Mouse (Mus musculus): ENCODE data around the gene C2cd3. TPM values are rescaled to one million over a fixed set of nuclear protein-coding genes. Genes with fewer than 3 reads are reported as not detected.

C2cd3 gene
- polyA plus RNA-seq (2015; fragmentation: Nextera tagmentation; extraction: Ambion mirVana) = 12.8 and 13.1 TPM in 2 replicates

DNA sequence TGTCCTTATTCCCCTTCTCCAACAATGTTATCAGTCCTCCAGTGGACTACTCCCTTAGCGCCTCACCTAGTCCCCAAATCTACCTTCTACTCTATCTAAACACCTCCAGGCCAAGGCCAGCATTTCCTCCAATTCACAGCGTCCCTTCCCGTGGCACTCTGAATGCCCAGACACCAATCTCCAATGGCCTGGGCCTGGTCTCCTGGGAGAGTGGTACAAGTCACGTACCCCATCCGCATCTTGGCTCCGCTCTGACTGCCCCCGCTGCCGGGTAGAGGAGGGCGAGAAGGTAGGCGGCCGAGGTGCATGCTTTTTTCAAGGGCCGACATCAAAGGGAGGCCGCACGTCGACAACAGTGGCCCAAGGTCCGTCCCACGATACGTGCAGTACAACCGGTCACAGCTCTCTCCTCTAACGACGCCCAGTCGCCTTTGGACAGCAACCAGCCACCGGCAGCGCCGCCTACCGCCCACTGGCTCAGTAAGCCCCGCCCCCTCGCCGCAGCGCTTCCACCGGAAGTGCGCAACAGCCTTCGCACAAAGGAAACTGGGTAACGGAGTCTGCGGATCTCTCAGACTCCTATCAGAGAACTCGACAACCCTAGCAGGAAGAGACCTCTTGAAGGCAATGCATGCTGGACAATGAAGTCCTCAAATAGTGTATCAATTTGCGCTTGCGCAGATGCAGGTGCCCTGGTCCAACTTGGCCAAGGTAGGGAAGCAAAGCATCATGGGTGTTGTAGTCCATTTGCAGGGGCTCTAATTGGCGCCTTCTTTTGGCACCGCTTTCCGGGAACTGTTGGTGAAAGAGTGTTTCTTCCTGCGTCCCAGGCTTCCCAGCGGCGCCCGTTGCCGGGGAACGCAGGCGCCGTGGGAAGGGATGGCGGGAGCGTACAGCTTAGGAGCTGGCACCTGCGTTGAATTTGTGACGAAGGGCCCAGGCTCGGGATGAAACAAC, at the start of gene C2cd3, which contains the start of gene Ppme1:
Gene C2cd3, plus strand, starts transcription at position 739 of the 957 bp plus-strand sequence.
Gene Ppme1, minus strand, starts transcription at position 813 of the 957 bp plus-strand sequence.
- H3K4me1 ChIP-seq = peaks cover 27% of the 10 kb centered on the region
- peaks cover 21% of the 10 kb centered on the region for H3K36me3 ChIP-seq
- peak within 1 kb of the TSS; percentile 78 for H3K4me2 ChIP-seq
- peak within 1 kb of the TSS; percentile 91 for H3K9ac ChIP-seq
- H3K27me3 ChIP-seq (replicated peaks) = no peaks in the 10 kb centered on the region
- no peaks in the 10 kb centered on the region for H3K9me3 ChIP-seq
- under 1% methylated on average over 54 of the region's 54 CpGs for WGBS
- peak within 1 kb of the TSS; percentile 94 for H3K27ac ChIP-seq (replicated peaks)
- ATAC-seq (ENCODE audit: extremely low read depth, insufficient number of reproducible peaks, low FRiP score, low TSS enrichment) = peak; percentile 96
- H3K4me3 ChIP-seq = peak within 1 kb of the TSS; percentile 77

DNA sequence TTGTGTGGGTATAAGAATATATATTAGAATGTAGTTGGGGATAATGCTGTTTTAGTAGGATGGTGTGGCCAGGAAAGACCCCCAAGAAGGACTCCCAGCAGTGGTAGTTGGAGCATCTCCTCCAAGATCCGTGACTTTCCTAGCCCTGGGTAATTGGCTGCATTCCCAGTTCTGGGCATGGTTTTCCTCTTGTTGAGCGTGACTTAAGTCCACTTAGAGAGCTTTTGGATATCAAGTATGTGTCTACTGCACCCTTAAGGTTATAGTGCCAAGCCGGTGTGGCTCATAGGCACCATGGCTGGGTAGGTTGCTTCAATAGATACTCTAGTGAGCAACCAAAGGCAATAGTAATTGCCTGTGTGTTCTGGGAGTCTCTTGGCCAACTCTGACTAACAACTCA, 48.3 kb upstream of the C2cd3 start:
- Histone ChIP-seq H3K4me1 (no peaks in the 10 kb centered on the region), H3K27ac (replicated peaks) (no peak overlapping the region), H3K27me3 (replicated peaks) (no peaks in the 10 kb centered on the region), H3K36me3 (peaks cover 58% of the 10 kb centered on the region), H3K9ac (no peak overlapping the region), H3K4me3 (no peak overlapping the region), H3K9me3 (no peaks in the 10 kb centered on the region), H3K4me2 (no peak overlapping the region)
- no peak for ATAC-seq (ENCODE audit: extremely low read depth, insufficient number of reproducible peaks, low FRiP score, low TSS enrichment)
- WGBS = 45% methylated on average over 3 of the region's 3 CpGs

DNA sequence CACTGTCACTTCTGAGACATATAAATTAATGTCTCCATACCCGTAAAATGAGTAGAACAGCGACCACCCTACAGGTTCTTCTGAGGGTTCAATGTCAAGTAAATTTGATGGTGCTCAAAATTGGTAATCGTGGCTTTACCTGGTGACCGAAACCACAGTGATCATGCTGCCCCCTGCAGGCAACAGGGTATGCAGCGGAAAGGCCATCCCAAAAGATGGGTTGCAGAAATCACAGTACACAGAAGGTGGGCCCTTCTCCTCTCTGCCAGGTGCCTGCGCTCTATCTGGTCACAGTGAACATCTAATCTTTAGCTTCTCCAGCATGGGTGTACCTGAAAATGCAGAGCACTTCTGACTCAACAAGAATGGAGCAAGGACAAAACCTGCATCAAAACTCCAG, 46.6 kb upstream of the C2cd3 start:
- Histone ChIP-seq H3K27me3 (replicated peaks) (no peaks in the 10 kb centered on the region), H3K36me3 (peaks cover 56% of the 10 kb centered on the region), H3K4me1 (no peaks in the 10 kb centered on the region), H3K4me3 (no peak overlapping the region), H3K9me3 (no peaks in the 10 kb centered on the region), H3K9ac (no peak overlapping the region), H3K27ac (replicated peaks) (no peak overlapping the region), H3K4me2 (no peak overlapping the region)
- no peak for ATAC-seq (ENCODE audit: extremely low read depth, insufficient number of reproducible peaks, low FRiP score, low TSS enrichment)
- 63% methylated on average over 6 of the region's 6 CpGs for WGBS

DNA sequence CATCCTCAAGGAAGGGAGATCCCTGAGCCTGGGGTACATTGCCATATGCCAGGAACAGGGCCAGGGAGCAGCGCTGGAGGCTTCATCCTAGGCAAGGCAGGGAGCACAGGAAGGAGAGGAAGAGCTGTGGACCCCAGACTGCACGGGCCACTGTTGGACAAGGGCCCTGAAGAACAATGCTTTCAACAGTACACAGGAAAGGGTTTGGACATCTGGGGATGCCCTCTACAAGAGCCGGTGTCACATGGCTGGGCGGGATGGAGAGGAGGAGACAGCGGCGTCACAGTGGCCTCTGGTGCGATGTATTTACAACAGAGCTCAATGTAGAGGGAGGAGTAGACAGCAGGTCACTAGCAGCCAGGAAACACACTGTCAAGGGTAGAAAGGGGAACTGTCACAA, 44.5 kb upstream of the C2cd3 start:
- Histone ChIP-seq H3K27ac (replicated peaks) (no peak overlapping the region), H3K4me3 (no peak overlapping the region), H3K9me3 (no peaks in the 10 kb centered on the region), H3K4me1 (no peaks in the 10 kb centered on the region), H3K36me3 (peaks cover 73% of the 10 kb centered on the region), H3K4me2 (no peak overlapping the region), H3K27me3 (replicated peaks) (no peaks in the 10 kb centered on the region), H3K9ac (no peak overlapping the region)
- no peak for ATAC-seq (ENCODE audit: extremely low read depth, insufficient number of reproducible peaks, low FRiP score, low TSS enrichment)
- 77% methylated on average over 7 of the region's 7 CpGs for WGBS

DNA sequence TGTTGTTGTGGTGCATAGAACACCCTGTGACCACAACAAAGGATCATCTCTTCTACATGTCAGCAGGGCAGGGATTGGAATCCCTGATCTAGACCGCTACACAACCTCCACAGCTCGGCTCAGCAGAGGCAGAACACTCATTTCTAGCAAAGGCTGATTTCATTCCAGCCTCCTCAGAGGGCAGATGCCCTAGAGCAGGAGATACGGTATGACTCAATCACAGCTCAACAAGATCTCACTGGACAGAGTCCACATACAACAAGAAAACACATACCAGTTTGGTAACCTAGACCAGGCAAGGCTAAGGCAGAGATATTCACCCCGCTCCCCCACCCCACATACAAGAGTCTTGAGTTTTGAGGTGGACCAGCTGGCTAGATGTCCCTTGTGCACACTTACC, 43.4 kb upstream of the C2cd3 start:
- no peak for ATAC-seq (ENCODE audit: extremely low read depth, insufficient number of reproducible peaks, low FRiP score, low TSS enrichment)
- WGBS = 74% methylated on average over 4 of the region's 4 CpGs

DNA sequence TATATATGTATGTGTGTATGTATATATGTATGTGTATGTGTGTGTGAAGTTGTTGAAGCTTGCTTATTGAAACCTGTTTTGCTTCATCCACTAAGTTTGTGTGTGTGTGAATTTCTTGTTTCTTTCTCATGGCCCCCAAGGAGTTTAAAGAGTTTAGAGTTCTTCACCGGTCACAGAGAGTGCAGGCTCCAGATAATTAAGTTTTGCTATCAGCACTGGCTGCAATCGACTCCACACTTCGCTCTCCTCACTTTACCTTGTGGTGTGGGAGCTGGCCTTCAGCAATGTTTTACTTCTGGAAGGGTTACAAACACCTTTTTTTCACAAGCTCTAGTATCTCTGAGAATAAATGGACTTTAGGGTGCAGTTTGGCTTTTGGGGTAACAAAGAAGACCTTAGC, 40.8 kb upstream of the C2cd3 start:
- Histone ChIP-seq H3K9me3 (no peaks in the 10 kb centered on the region), H3K9ac (no peak overlapping the region), H3K4me1 (no peaks in the 10 kb centered on the region), H3K36me3 (peaks cover 95% of the 10 kb centered on the region), H3K4me3 (no peak overlapping the region), H3K27ac (replicated peaks) (no peak overlapping the region), H3K27me3 (replicated peaks) (no peaks in the 10 kb centered on the region), H3K4me2 (no peak overlapping the region)
- WGBS = 81% methylated on average over 3 of the region's 3 CpGs
- no peak for ATAC-seq (ENCODE audit: extremely low read depth, insufficient number of reproducible peaks, low FRiP score, low TSS enrichment)

More for the DNA sequence above, 43.4 kb upstream of the C2cd3 start:
- Histone ChIP-seq H3K36me3 (peaks cover 84% of the 10 kb centered on the region), H3K9me3 (no peaks in the 10 kb centered on the region), H3K27me3 (replicated peaks) (no peaks in the 10 kb centered on the region), H3K27ac (replicated peaks) (no peak overlapping the region), H3K4me1 (no peaks in the 10 kb centered on the region), H3K4me3 (no peak overlapping the region), H3K9ac (no peak overlapping the region), H3K4me2 (no peak overlapping the region)

DNA sequence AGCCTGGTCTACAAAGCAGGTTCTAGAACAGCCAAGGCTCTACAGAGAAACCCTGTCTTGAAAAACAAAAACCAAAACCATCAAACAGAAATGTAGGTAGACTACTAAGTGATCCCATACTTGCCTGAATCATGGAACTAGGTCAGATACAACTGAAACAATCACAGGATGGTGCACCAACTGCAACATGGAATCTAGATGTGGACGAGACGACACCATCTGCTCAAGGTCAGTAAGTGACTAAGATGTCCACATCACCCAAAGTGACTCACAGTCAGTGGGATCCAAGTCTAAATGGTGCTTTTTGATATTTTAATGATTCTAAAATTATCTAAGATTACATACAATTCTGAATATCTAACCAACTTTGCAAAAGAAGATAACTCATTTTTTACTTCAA, 36.1 kb upstream of the C2cd3 start:
- Histone ChIP-seq H3K36me3 (peaks cover 94% of the 10 kb centered on the region), H3K27ac (replicated peaks) (no peak overlapping the region), H3K27me3 (replicated peaks) (no peaks in the 10 kb centered on the region), H3K9ac (no peak overlapping the region), H3K4me2 (no peak overlapping the region), H3K4me3 (no peak overlapping the region), H3K4me1 (no peaks in the 10 kb centered on the region), H3K9me3 (no peaks in the 10 kb centered on the region)
- ATAC-seq (ENCODE audit: extremely low read depth, insufficient number of reproducible peaks, low FRiP score, low TSS enrichment) = no peak
- WGBS = 91% methylated on average over 2 of the region's 2 CpGs

DNA sequence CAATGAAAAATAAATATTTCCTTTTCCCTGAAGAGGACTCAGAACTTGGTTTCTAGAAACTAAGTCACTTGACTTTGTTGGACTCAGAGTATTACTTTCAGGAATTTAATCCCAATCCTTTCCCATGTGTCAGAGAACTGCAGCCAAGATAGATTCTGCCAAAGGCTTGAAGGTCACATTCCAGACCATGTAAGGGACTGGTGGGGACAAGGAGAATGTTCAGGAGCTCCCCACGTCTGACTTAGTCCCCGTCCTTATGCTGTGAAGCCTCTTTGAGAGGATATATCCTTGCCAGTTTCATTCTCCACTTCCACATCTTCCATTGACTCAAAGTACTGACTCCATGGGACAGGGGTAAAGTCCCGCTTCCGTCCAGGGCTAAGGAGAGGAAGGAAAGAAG, 17.0 kb upstream of the C2cd3 start:
- Histone ChIP-seq H3K4me1 (peaks cover 22% of the 10 kb centered on the region), H3K9me3 (no peaks in the 10 kb centered on the region), H3K27me3 (replicated peaks) (no peaks in the 10 kb centered on the region), H3K4me3 (no peak overlapping the region), H3K27ac (replicated peaks) (peak overlapping the region; percentile 71), H3K4me2 (no peak overlapping the region), H3K36me3 (peaks cover 26% of the 10 kb centered on the region), H3K9ac (no peak overlapping the region)
- no peak for ATAC-seq (ENCODE audit: extremely low read depth, insufficient number of reproducible peaks, low FRiP score, low TSS enrichment)
- WGBS = 58% methylated on average over 4 of the region's 4 CpGs

DNA sequence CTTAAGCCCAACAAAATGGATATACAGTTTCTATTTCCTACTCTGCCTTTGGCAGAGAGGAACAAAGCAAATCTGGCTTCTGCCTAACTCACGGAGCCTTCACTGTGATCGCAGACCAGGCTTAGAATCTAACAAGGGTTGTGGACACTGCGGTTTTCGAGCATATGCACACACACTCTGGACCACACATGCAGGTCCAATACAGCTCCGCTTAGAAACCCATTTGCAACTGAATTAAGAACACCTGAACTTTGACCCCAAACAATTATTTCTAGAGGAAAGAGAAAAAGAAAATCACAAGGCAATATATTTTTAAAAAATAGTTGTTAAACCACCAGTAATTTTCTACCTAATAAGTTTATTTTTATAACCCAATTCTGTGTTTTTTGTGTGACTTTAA, 15.7 kb upstream of the C2cd3 start:
- H3K27ac ChIP-seq (replicated peaks) = no peak overlapping the region
- H3K9me3 ChIP-seq = no peaks in the 10 kb centered on the region
- no peak for ATAC-seq (ENCODE audit: extremely low read depth, insufficient number of reproducible peaks, low FRiP score, low TSS enrichment)
- H3K4me2 ChIP-seq = no peak overlapping the region
- no peak overlapping the region for H3K4me3 ChIP-seq
- H3K9ac ChIP-seq = no peak overlapping the region
- H3K36me3 ChIP-seq = peaks cover 17% of the 10 kb centered on the region
- WGBS = 87% methylated on average over 5 of the region's 5 CpGs
- peaks cover 22% of the 10 kb centered on the region for H3K4me1 ChIP-seq
- H3K27me3 ChIP-seq (replicated peaks) = no peaks in the 10 kb centered on the region

DNA sequence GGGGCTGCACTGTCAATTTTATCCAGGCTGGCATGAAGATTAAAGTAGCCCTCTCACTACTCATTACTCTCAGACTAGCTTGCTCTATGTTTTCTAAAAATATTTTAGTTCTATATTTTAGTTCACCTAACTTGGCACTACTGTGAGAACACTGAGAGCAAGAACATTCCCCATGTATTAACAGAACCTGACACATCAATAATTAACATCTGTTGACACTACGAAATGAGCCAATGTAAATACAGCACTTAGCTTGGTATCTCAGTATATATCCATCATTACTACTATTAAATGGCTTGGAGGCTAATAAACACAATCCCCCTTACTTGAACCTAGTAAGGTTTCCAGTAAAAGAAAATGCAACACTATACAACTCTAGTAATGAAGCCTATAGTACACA, 15.3 kb upstream of the C2cd3 start:
- Histone ChIP-seq H3K36me3 (peaks cover 13% of the 10 kb centered on the region), H3K4me3 (no peak overlapping the region), H3K9ac (no peak overlapping the region), H3K27me3 (replicated peaks) (no peaks in the 10 kb centered on the region), H3K9me3 (no peaks in the 10 kb centered on the region), H3K4me2 (no peak overlapping the region), H3K27ac (replicated peaks) (no peak overlapping the region), H3K4me1 (peaks cover 25% of the 10 kb centered on the region)
- 92% methylated on average over 1 of the region's 1 CpGs for WGBS
- no peak for ATAC-seq (ENCODE audit: extremely low read depth, insufficient number of reproducible peaks, low FRiP score, low TSS enrichment)

DNA sequence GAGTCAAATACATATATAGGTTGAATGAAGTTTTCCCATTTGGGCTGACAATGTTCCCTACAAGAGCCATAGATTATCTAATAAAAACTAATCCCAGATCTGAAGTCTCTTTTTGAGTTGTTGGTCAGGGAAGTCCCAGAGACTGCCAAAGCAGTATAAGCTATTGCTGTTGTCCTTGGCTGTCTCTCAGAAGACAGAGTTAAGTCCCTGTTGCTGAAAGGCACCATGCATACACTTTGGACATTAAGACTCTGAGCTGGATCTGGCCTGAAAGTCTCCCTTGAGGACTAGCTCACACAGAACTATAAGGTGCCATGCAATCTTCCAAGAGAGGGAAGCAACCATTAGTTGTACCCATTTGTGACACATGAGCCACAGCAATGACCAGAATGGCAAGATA, 14.2 kb upstream of the C2cd3 start:
- H3K4me1 ChIP-seq = peaks cover 35% of the 10 kb centered on the region
- no peak overlapping the region for H3K4me3 ChIP-seq
- H3K9ac ChIP-seq = no peak overlapping the region
- H3K27me3 ChIP-seq (replicated peaks) = no peaks in the 10 kb centered on the region
- peaks cover 13% of the 10 kb centered on the region for H3K36me3 ChIP-seq
- ATAC-seq (ENCODE audit: extremely low read depth, insufficient number of reproducible peaks, low FRiP score, low TSS enrichment) = no peak
- H3K9me3 ChIP-seq = no peaks in the 10 kb centered on the region
- H3K4me2 ChIP-seq = no peak overlapping the region
- no peak overlapping the region for H3K27ac ChIP-seq (replicated peaks)

DNA sequence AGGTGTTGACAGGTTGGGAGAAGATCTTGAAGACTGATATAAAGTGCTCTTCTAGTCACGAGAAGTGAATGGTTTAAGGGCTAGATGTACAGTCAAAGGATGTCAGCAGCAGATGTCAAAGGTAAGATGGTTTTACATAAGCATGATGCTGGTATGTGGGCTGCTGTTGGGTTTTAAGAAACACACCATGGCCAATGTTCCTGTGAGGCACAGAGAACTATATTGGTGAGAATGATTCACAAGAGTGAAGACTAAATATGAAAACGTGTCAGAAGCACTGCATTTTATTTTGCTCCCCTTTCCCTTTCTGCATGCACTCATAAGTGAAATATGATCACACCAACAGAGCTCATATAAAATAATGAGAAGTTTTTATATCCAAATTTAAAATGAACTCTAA, 8.9 kb upstream of the C2cd3 start:
- no peak overlapping the region for H3K4me2 ChIP-seq
- no peak overlapping the region for H3K9ac ChIP-seq
- H3K9me3 ChIP-seq = no peaks in the 10 kb centered on the region
- no peak overlapping the region for H3K4me3 ChIP-seq
- 75% methylated on average over 2 of the region's 2 CpGs for WGBS
- H3K27ac ChIP-seq (replicated peaks) = no peak overlapping the region
- H3K36me3 ChIP-seq = 0 out of 2 replicates have a peak, but pooled peaks cover 10% of the 10 kb centered on the region
- ATAC-seq (ENCODE audit: extremely low read depth, insufficient number of reproducible peaks, low FRiP score, low TSS enrichment) = no peak
- peaks cover 28% of the 10 kb centered on the region for H3K4me1 ChIP-seq
- no peaks in the 10 kb centered on the region for H3K27me3 ChIP-seq (replicated peaks)

Measured in heart, embryonic 13.5 days (tissue).